Mouse (Mus musculus) duodenum, adult 2 months (tissue): ENCODE measurements around the gene Pfas. TPM values are rescaled to one million over a fixed set of nuclear protein-coding genes. Genes with fewer than 3 reads are reported as not detected.

Experiments
- polyA plus RNA-seq: library from polyadenylated mRNA; depleted of rRNA; stranded (reverse); fragments of >200 nt; gene quantifications from 2 replicates; pipeline ENCODE4 v1.2.3, GENCODE M21; 2012; ENCODE audit warnings: low replicate concordance; rRNA removed

Pfas gene
- polyA plus RNA-seq = 6.7 and 7.2 TPM in 2 replicates

GRCm38 (mm10) chr11:69008182-69009121 lies at the start of gene Pfas:
Gene Pfas, minus strand, starts transcription at chr11:69008460.

GRCm38 (mm10) chr11:69045531-69046394 lies 37.5 kb upstream of the Pfas start, which contains the start of gene Aurkb:
Gene Aurkb, plus strand, starts transcription at chr11:69045647.

GRCm38 (mm10) chr11:69015644-69016441 lies 7.6 kb upstream of the Pfas start, which contains the start of gene Ctc1:
Gene Ctc1, plus strand, starts transcription at chr11:69015911.

GRCm38 (mm10) chr11:68975085-68975484 lies 33.2 kb downstream of the Pfas start, which contains the start of gene Rangrf:
Gene Rangrf, minus strand, starts transcription at chr11:68975185.

GRCm38 (mm10) chr11:68967337-68968282 lies 40.6 kb downstream of the Pfas start, which contains the start of gene Slc25a35:
Gene Slc25a35, plus strand, starts transcription at chr11:68968131.

GRCm38 (mm10) chr11:68957308-68957707 lies 51.0 kb downstream of the Pfas start, which contains the start of gene Arhgef15:
Gene Arhgef15, minus strand, starts transcription at chr11:68957480.

Other genes with a start within 250 kb of the Pfas start
- gene Ndel1, start 136.6 kb downstream of the Pfas start, polyA plus RNA-seq = 35.5 and 94.6 TPM in 2 replicates
- gene Rnf222, start 119.9 kb downstream of the Pfas start, polyA plus RNA-seq = not detected in 2 replicates
- 172 and 364 TPM in 2 replicates for gene Rpl26, start 106.9 kb downstream of the Pfas start, polyA plus RNA-seq
- not detected in 2 replicates for gene Odf4, start 81.4 kb downstream of the Pfas start, polyA plus RNA-seq
- 16.9 and 18.8 TPM in 2 replicates for gene Arhgef15, start 51.0 kb downstream of the Pfas start, polyA plus RNA-seq
- gene Slc25a35, start 40.3 kb downstream of the Pfas start, polyA plus RNA-seq = 17.1 and 22.0 TPM in 2 replicates
- 29.7 and 31.1 TPM in 2 replicates for gene Rangrf, start 33.3 kb downstream of the Pfas start, polyA plus RNA-seq
- gene Ctc1, start 7.5 kb upstream of the Pfas start, polyA plus RNA-seq = 23.0 and 25.0 TPM in 2 replicates
- 27.8 and 56.2 TPM in 2 replicates for gene Aurkb, start 37.2 kb upstream of the Pfas start, polyA plus RNA-seq
- 12.4 and 36.7 TPM in 2 replicates for gene Borcs6, start 51.3 kb upstream of the Pfas start, polyA plus RNA-seq
- gene Tmem107, start 62.3 kb upstream of the Pfas start, polyA plus RNA-seq = 15.0 and 29.3 TPM in 2 replicates
- gene Vamp2, start 80.0 kb upstream of the Pfas start, polyA plus RNA-seq = 84.0 and 93.4 TPM in 2 replicates
- gene Per1, start 86.8 kb upstream of the Pfas start, polyA plus RNA-seq = 12.0 and 17.6 TPM in 2 replicates
- gene Hes7, start 111.9 kb upstream of the Pfas start, polyA plus RNA-seq = 1.7 and 2.1 TPM in 2 replicates
- gene 9130213A22Rik, start 114.1 kb upstream of the Pfas start, polyA plus RNA-seq = 0.11 and 0.43 TPM in 2 replicates
- 0.20 and 0.79 TPM in 2 replicates for gene Aloxe3, start 117.4 kb upstream of the Pfas start, polyA plus RNA-seq
- gene Alox12b, start 148.5 kb upstream of the Pfas start, polyA plus RNA-seq = not detected in 2 replicates
- not detected in 2 replicates for gene Alox8, start 189.4 kb upstream of the Pfas start, polyA plus RNA-seq
- gene Gucy2e, start 228.6 kb upstream of the Pfas start, polyA plus RNA-seq = not detected in 2 replicates